Mouse (Mus musculus): ENCODE measurements around the gene Rtl6. TPM values are rescaled to one million over a fixed set of nuclear protein-coding genes. Genes with fewer than 3 reads are reported as not detected.

The Rtl6 gene
- total and polyA plus RNA-seq, 3 experiments, result not detected

DNA sequence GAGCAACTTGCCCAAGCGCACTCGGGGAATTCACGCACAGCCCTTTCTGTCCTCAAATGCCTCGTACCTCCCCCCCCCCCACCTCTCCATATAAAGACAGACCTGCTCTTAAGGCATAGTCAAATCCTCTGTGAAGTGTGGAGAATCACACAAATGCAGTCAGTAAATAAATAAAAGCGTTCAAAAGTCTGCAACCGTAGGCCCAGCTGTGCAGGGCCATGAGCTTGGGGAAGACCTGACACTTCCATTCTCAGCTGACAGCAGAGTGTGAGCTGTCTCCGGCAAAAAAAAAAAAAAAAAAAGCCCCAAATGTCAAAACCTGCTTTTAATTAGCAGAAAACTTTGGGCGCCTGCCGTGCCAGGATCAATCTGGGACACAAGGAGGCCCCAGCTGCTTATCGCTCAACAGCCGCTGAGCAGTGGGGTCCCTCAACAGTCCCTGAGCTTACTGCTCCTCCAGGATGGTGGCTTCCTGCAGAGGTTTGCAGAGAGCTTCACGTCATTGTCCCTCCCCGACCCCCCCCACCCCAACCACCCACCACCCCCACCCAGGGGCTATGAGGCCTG, 34.0 kb upstream of the Rtl6 start:
- no peaks in the 10 kb centered on the region for H3K27me3 ChIP-seq (ENCODE audit: control insufficient read depth in 1 of 2, insufficient read depth in 2 of 2, low read length in 2 of 2)
- H3K4me1 ChIP-seq (ENCODE audit: control insufficient read depth in 1 of 2, insufficient read depth in 2 of 2, low read length in 2 of 2), result no peaks in the 10 kb centered on the region
- H3K36me3 ChIP-seq (ENCODE audit: control insufficient read depth in 1 of 2, insufficient read depth in 2 of 2, low read length in 2 of 2), result no peaks in the 10 kb centered on the region
- no peak overlapping the region for H3K4me3 ChIP-seq (ENCODE audit: control insufficient read depth in 1 of 2, insufficient read depth in 1 of 2, low read depth in 2 of 2, low read length in 2 of 2)
- no peak for TF ChIP-seq TCF12 (IDR thresholded peaks at IDR 0.05; ENCODE audit: low read depth, low read length)
- TF ChIP-seq JUND (IDR thresholded peaks at IDR 0.05; ENCODE audit: low read depth, low read length), result no peak
- TF ChIP-seq POLR2A (IDR thresholded peaks at IDR 0.05; ENCODE audit: control insufficient read depth in 1 of 2, insufficient read depth in 1 of 2, low read depth in 1 of 2, low read length in 2 of 2, poor library complexity in 1 of 2), result no peak
- no peak for TF ChIP-seq ZNF384 (IDR thresholded peaks at IDR 0.05; ENCODE audit: low read depth, low read length)
- no peak for TF ChIP-seq E2F4 (IDR thresholded peaks at IDR 0.05; ENCODE audit: borderline replicate concordance, low read depth, low read length)
- no peak for TF ChIP-seq NRF1 (IDR thresholded peaks at IDR 0.05; ENCODE audit: insufficient read depth, low read depth, low read length, poor library complexity, severe bottlenecking)
- TF ChIP-seq ZMIZ1 (IDR thresholded peaks at IDR 0.05; ENCODE audit: low read depth, low read length), result no peak
- no peak for TF ChIP-seq EP300 (IDR thresholded peaks at IDR 0.05; ENCODE audit: low read depth in 1 of 2, low read length in 2 of 2)
- no peak for TF ChIP-seq KAT2A (conservative IDR thresholded peaks at IDR 0.05; ENCODE audit: low read depth, low read length)
- no peak for TF ChIP-seq BHLHE40 (IDR thresholded peaks at IDR 0.05; ENCODE audit: borderline replicate concordance, low read depth, low read length)
- no peak for TF ChIP-seq SMC3 (IDR thresholded peaks at IDR 0.05; ENCODE audit: low read depth, low read length)
- TF ChIP-seq CHD2 (IDR thresholded peaks at IDR 0.05; ENCODE audit: low read length), result no peak
- no peak for TF ChIP-seq RCOR1 (IDR thresholded peaks at IDR 0.05; ENCODE audit: low read depth, low read length)
- TF ChIP-seq HCFC1 (IDR thresholded peaks at IDR 0.05; ENCODE audit: low read depth, low read length), result no peak
- TF ChIP-seq ZKSCAN1 (IDR thresholded peaks at IDR 0.05; ENCODE audit: low read depth, low read length), result no peak
- no peak for TF ChIP-seq NELFE (IDR thresholded peaks at IDR 0.05; ENCODE audit: low read depth, low read length)
- no peak for TF ChIP-seq MXI1 (IDR thresholded peaks at IDR 0.05; ENCODE audit: low read depth, low read length)
- DNase-seq (ENCODE audit: low read depth, low spot score), result no peak
- H3K9ac ChIP-seq (ENCODE audit: control insufficient read depth, low read depth, low read length, poor library complexity, severe bottlenecking), result no peak overlapping the region
- no peaks in the 10 kb centered on the region for H3K9me3 ChIP-seq (replicated peaks; ENCODE audit: insufficient read depth, low read length)
- H3K79me2 ChIP-seq (ENCODE audit: control insufficient read depth, insufficient read depth, low read length, poor library complexity), result no peaks in the 10 kb centered on the region
- H3K27ac ChIP-seq (ENCODE audit: control insufficient read depth, low read depth, low read length), result no peak overlapping the region

GRCm38 (mm10) chr15:84588371-84588821, 30.8 kb upstream of the Rtl6 start:
- no peak for DNase-seq (ENCODE audit: low read depth, low spot score)
- H3K4me3 ChIP-seq (ENCODE audit: control insufficient read depth in 1 of 2, insufficient read depth in 1 of 2, low read depth in 2 of 2, low read length in 2 of 2), result no peak overlapping the region
- no peak for TF ChIP-seq CTCF (IDR thresholded peaks at IDR 0.05 in 2 of 3, conservative IDR thresholded peaks at IDR 0.05 in 1 of 3; ENCODE audit: control insufficient read depth in 1 of 3, insufficient read depth in 1 of 3, low read depth in 2 of 3, low read length in 3 of 3, poor library complexity in 1 of 3, severe bottlenecking in 1 of 3)
- TF ChIP-seq SIN3A (IDR thresholded peaks at IDR 0.05; ENCODE audit: low read length), result no peak
- no peak for TF ChIP-seq ZC3H11A (IDR thresholded peaks at IDR 0.05; ENCODE audit: low read depth, low read length)
- no peak for TF ChIP-seq NELFE (IDR thresholded peaks at IDR 0.05; ENCODE audit: low read depth, low read length)
- TF ChIP-seq HCFC1 (IDR thresholded peaks at IDR 0.05; ENCODE audit: low read depth, low read length), result no peak
- no peak for TF ChIP-seq ETS1 (IDR thresholded peaks at IDR 0.05; ENCODE audit: low read depth, low read length)
- TF ChIP-seq BHLHE40 (IDR thresholded peaks at IDR 0.05; ENCODE audit: borderline replicate concordance, low read depth, low read length), result no peak
- TF ChIP-seq MYB (IDR thresholded peaks at IDR 0.05; ENCODE audit: low read depth, low read length), result no peak
- no peak for TF ChIP-seq E2F4 (IDR thresholded peaks at IDR 0.05; ENCODE audit: borderline replicate concordance, low read depth, low read length)
- no peak for TF ChIP-seq ZKSCAN1 (IDR thresholded peaks at IDR 0.05; ENCODE audit: low read depth, low read length)
- no peak for TF ChIP-seq JUND (IDR thresholded peaks at IDR 0.05; ENCODE audit: low read depth, low read length)
- TF ChIP-seq KAT2A (conservative IDR thresholded peaks at IDR 0.05; ENCODE audit: low read depth, low read length), result no peak
- no peaks in the 10 kb centered on the region for H3K9me3 ChIP-seq (replicated peaks; ENCODE audit: insufficient read depth, low read length)
- H3K36me3 ChIP-seq (ENCODE audit: control insufficient read depth in 1 of 2, insufficient read depth in 2 of 2, low read length in 2 of 2), result no peaks in the 10 kb centered on the region
- H3K9ac ChIP-seq (ENCODE audit: control insufficient read depth, low read depth, low read length, poor library complexity, severe bottlenecking), result no peak overlapping the region
- no peak overlapping the region for H3K27ac ChIP-seq (ENCODE audit: control insufficient read depth, low read depth, low read length)
- no peaks in the 10 kb centered on the region for H3K27me3 ChIP-seq (ENCODE audit: control insufficient read depth in 1 of 2, insufficient read depth in 2 of 2, low read length in 2 of 2)
- H3K4me1 ChIP-seq (ENCODE audit: control insufficient read depth in 1 of 2, insufficient read depth in 2 of 2, low read length in 2 of 2), result no peaks in the 10 kb centered on the region
- no peaks in the 10 kb centered on the region for H3K79me2 ChIP-seq (ENCODE audit: control insufficient read depth, insufficient read depth, low read length, poor library complexity)
